Comparison of ENCODE assay signal across 27 mouse cellular contexts in the genomic region with DNA sequence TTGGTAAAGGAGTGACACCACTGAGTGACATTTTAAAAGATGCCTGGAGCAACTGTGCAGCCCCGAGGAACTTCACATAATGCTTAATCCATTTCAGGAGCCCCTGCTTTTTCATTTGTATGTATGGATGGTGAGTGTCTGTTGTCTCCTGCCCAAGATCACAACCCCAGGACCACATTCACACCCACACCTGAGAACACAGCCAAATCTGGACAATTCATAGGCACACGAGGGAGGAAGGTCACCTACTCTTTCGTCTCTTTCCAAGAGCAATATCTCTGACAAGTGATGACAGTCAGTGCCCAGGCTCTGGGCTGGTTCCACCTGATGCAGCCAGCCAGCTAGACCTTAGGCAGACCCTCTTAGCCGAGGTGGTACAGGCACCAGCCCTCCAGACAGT. TPM values are rescaled to one million over a fixed set of nuclear protein-coding genes. Genes with fewer than 3 reads are reported as not detected.
DNase-seq lines count a peak whose midpoint lies in the region; ATAC-seq lines count a peak whose summit lies in the region.
"Had no signal": no experiment of that assay in that cellular context is flagged by ENCODE, and none has a peak within 500 bp of the region (broad histone marks: within the 10 kb centered on the region; RNA-seq: fewer than 3 reads in every experiment).

No protein-coding gene starts in this region.

- H3K4me3 ChIP-seq in kidney, embryonic 15.5 days (replicated peaks): no peak overlapping the region
- no peak overlapping the region for H3K4me3 ChIP-seq in liver, embryonic 15.5 days (replicated peaks)
- no peak overlapping the region for H3K4me3 ChIP-seq in liver, embryonic 11.5 days (ENCODE audit: low read depth, low read length)
- H3K4me3 ChIP-seq in intestine, embryonic 16.5 days (ENCODE audit: low read length): no peak overlapping the region
- H3K4me3 ChIP-seq: embryonic facial prominence, embryonic 12.5 days; heart, embryonic 12.5 days; limb, embryonic 13.5 days; midbrain, embryonic 10.5 days had no signal

- DNase-seq in adrenal gland, postnatal 14 days: peak; percentile 21
- DNase-seq in adrenal gland, postnatal 10 days: no peak
- DNase-seq in kidney, postnatal 10 days: peak; percentile 3
- DNase-seq in liver, embryonic 11.5 days (ENCODE audit: low spot score): no peak
- DNase-seq in right cerebral cortex, postnatal 25 days: no peak
- DNase-seq: cerebellum, adult 11 months; cerebellum, adult 9-10 months; cerebellum, postnatal 36 days; embryo, embryonic 11 days; gastrocnemius, postnatal 14 days; heart, postnatal 10 days; kidney, postnatal 4 days; thymus, postnatal 4 days had no signal

- no peak overlapping the region for H3K27ac ChIP-seq in kidney, embryonic 15.5 days
- H3K27ac ChIP-seq in liver, embryonic 15.5 days (replicated peaks): peak overlapping the region; percentile 63
- no peak overlapping the region for H3K27ac ChIP-seq in liver, embryonic 11.5 days (ENCODE audit: low read depth, low read length)
- H3K27ac ChIP-seq in intestine, embryonic 16.5 days (ENCODE audit: low read length): peak overlapping the region; percentile 80
- H3K27ac ChIP-seq: embryonic facial prominence, embryonic 12.5 days; limb, embryonic 13.5 days; macrophage; midbrain, embryonic 10.5 days; stomach, postnatal 0 days had no signal

- no peak overlapping the region for H3K9ac ChIP-seq in kidney, embryonic 15.5 days
- no peak overlapping the region for H3K9ac ChIP-seq in liver, embryonic 15.5 days
- H3K9ac ChIP-seq in liver, embryonic 11.5 days (ENCODE audit: low read depth, low read length): no peak overlapping the region
- peak overlapping the region; percentile 7; the same call in 1 of the 2 replicates for H3K9ac ChIP-seq in intestine, embryonic 16.5 days (ENCODE audit: low read depth, low read length)
- H3K9ac ChIP-seq: embryonic facial prominence, embryonic 12.5 days; heart, embryonic 12.5 days; limb, embryonic 13.5 days had no signal

- H3K36me3 ChIP-seq in kidney, embryonic 15.5 days: no peaks in the 10 kb centered on the region
- H3K36me3 ChIP-seq in liver, embryonic 15.5 days (replicated peaks): peaks cover 35% of the 10 kb centered on the region
- H3K36me3 ChIP-seq in liver, embryonic 11.5 days (ENCODE audit: control insufficient read depth, insufficient read depth, low read length): no peaks in the 10 kb centered on the region; the same call in 1 of the 2 replicates
- no peaks in the 10 kb centered on the region for H3K36me3 ChIP-seq in intestine, embryonic 16.5 days (ENCODE audit: control insufficient read depth, insufficient read depth, low read length)
- H3K36me3 ChIP-seq: midbrain, embryonic 10.5 days had no signal

- ATAC-seq in kidney, embryonic 15.5 days (replicated peaks; ENCODE audit: low FRiP score): no peak
- no peak for ATAC-seq in liver, embryonic 15.5 days (ENCODE audit: insufficient read depth)
- ATAC-seq in liver, embryonic 11.5 days (replicated peaks; ENCODE audit: low FRiP score): no peak
- no peak for ATAC-seq in intestine, embryonic 16.5 days
- ATAC-seq: forebrain, embryonic 14.5 days; hindbrain, embryonic 16.5 days; lung, postnatal 0 days; midbrain, embryonic 16.5 days; Patski had no signal

- H3K9me3 ChIP-seq in kidney, embryonic 15.5 days (replicated peaks): no peaks in the 10 kb centered on the region
- no peaks in the 10 kb centered on the region for H3K9me3 ChIP-seq in liver, embryonic 15.5 days (replicated peaks)
- H3K9me3 ChIP-seq in liver, embryonic 11.5 days (ENCODE audit: control insufficient read depth, low read length): no peaks in the 10 kb centered on the region
- H3K9me3 ChIP-seq in intestine, embryonic 16.5 days (ENCODE audit: control insufficient read depth, low read length): no peaks in the 10 kb centered on the region
- H3K9me3 ChIP-seq: embryonic facial prominence, embryonic 12.5 days; heart, embryonic 12.5 days; limb, embryonic 13.5 days; midbrain, embryonic 10.5 days had no signal

- peaks cover 11% of the 10 kb centered on the region; the same call in 1 of the 2 replicates for H3K4me1 ChIP-seq in kidney, embryonic 15.5 days
- peaks cover 82% of the 10 kb centered on the region for H3K4me1 ChIP-seq in liver, embryonic 15.5 days (replicated peaks)
- H3K4me1 ChIP-seq in liver, embryonic 11.5 days (replicated peaks; ENCODE audit: control insufficient read depth, insufficient read depth, low read length): peaks cover 47% of the 10 kb centered on the region
- H3K4me1 ChIP-seq in intestine, embryonic 16.5 days (ENCODE audit: control insufficient read depth, insufficient read depth, low read length): peaks cover 35% of the 10 kb centered on the region

- H3K4me2 ChIP-seq in kidney, embryonic 15.5 days: no peak overlapping the region
- H3K4me2 ChIP-seq in liver, embryonic 15.5 days: no peak overlapping the region
- H3K4me2 ChIP-seq in liver, embryonic 11.5 days: no peak overlapping the region
- H3K4me2 ChIP-seq in intestine, embryonic 16.5 days (ENCODE audit: low read depth, low read length): 0 out of 2 replicates have a peak overlapping the region, but pooled peaks have one; percentile 23
- H3K4me2 ChIP-seq: embryonic facial prominence, embryonic 12.5 days; heart, embryonic 12.5 days; limb, embryonic 13.5 days had no signal

- H3K27me3 ChIP-seq in kidney, embryonic 15.5 days: no peaks in the 10 kb centered on the region
- H3K27me3 ChIP-seq in liver, embryonic 15.5 days: no peaks in the 10 kb centered on the region
- no peaks in the 10 kb centered on the region for H3K27me3 ChIP-seq in liver, embryonic 11.5 days (replicated peaks; ENCODE audit: control insufficient read depth, insufficient read depth, low read length)
- H3K27me3 ChIP-seq in intestine, embryonic 16.5 days (replicated peaks; ENCODE audit: control insufficient read depth, insufficient read depth, low read length): no peaks in the 10 kb centered on the region
- H3K27me3 ChIP-seq: embryonic facial prominence, embryonic 12.5 days; heart, embryonic 12.5 days; limb, embryonic 13.5 days; Patski had no signal

- WGBS in kidney, embryonic 15.5 days: 79% methylated on average over 4 of the region's 4 CpGs
- 62% methylated on average over 4 of the region's 4 CpGs for WGBS in liver, embryonic 15.5 days (ENCODE audit: insufficient replicate concordance)
- 73% methylated on average over 4 of the region's 4 CpGs for WGBS in liver, embryonic 11.5 days
- 69% methylated on average over 4 of the region's 4 CpGs for WGBS in intestine, embryonic 16.5 days

RNA-seq across cellular contexts. Expression of a gene that starts 14.4 kb away (rescaled TPM):
- total RNA-seq in adrenal gland, postnatal 14 days (2021): 32.7 and 36.9 TPM in 2 replicates
- 10 to 100 TPM; 39.2 to 40.2 TPM for total RNA-seq in adrenal gland, postnatal 10 days (2021)
- polyA plus RNA-seq in kidney, embryonic 15.5 days (2015; fragmentation: Nextera tagmentation; extraction: Ambion mirVana): 17.4 and 17.8 TPM in 2 replicates
- polyA plus RNA-seq in liver, embryonic 15.5 days (2015; fragmentation: Nextera tagmentation; extraction: Ambion mirVana): 24.2 and 24.7 TPM in 2 replicates
- polyA plus RNA-seq in liver, embryonic 11.5 days (2014; fragmentation: Nextera tagmentation; extraction: Ambion mirVana): 34.8 and 40.1 TPM in 2 replicates
- 250 and 291 TPM in 2 replicates for polyA plus RNA-seq in intestine, embryonic 16.5 days (2015; fragmentation: Nextera tagmentation; extraction: Ambion mirVana)

Comparison
In these comparisons a context has a peak if more than half of its experiments do, and no peak if none do; other contexts are left out.
1. DNase-seq: peak in adrenal gland, postnatal 14 days (single experiment) and kidney, postnatal 10 days (single experiment); none in adrenal gland, postnatal 10 days (single experiment), liver, embryonic 11.5 days (single experiment) and right cerebral cortex, postnatal 25 days (single experiment).
2. H3K27ac ChIP-seq: peak in liver, embryonic 15.5 days (single experiment) and intestine, embryonic 16.5 days (single experiment); none in kidney, embryonic 15.5 days (single experiment) and liver, embryonic 11.5 days (single experiment).